Mouse (Mus musculus) intestine, embryonic 16.5 days (tissue): ENCODE measurements around the gene Atp2b1. TPM values are rescaled to one million over a fixed set of nuclear protein-coding genes. Genes with fewer than 3 reads are reported as not detected.

Source experiments
- ATAC-seq: fragments of 200-750 bp; cut with Nextera tagmentation; 2 replicates; pipeline ENCODE4 v1.8.0; 2017; ENCODE audit warnings: moderate TSS enrichment, moderate library complexity
- H3K27ac ChIP-seq: fragments of 300-500 bp; sonication (generic); 2 replicates; pipeline ENCODE4 v1.5.1; 2014; ENCODE audit warnings: mild to moderate bottlenecking, low read length
- H3K27me3 ChIP-seq: fragments of 300-500 bp; sonication (generic); replicated peaks from 2 replicates; pipeline ENCODE4 v1.6.1; 2014; ENCODE audit warnings: low read length, control low read depth, mixed read lengths; ENCODE audit not compliant: control insufficient read depth, insufficient read depth
- H3K36me3 ChIP-seq: fragments of 300-500 bp; sonication (generic); 2 replicates; pipeline ENCODE4 v1.6.1; 2014; ENCODE audit warnings: low read length, control low read depth; ENCODE audit not compliant: control insufficient read depth, insufficient read depth
- H3K4me1 ChIP-seq: fragments of 300-500 bp; sonication (generic); 2 replicates; pipeline ENCODE4 v1.6.1; 2014; ENCODE audit warnings: low read length, control low read depth, mixed read lengths; ENCODE audit not compliant: control insufficient read depth, insufficient read depth
- H3K4me2 ChIP-seq: fragments of 300-500 bp; sonication (generic); 2 replicates; pipeline ENCODE4 v1.6.1; 2014; ENCODE audit warnings: low read depth, low read length, control low read depth
- H3K4me3 ChIP-seq: fragments of 300-500 bp; sonication (generic); 2 replicates; pipeline ENCODE4 v1.5.1; 2014; ENCODE audit warnings: mild to moderate bottlenecking, low read length
- H3K9ac ChIP-seq: fragments of 300-500 bp; sonication (generic); 2 replicates; pipeline ENCODE4 v1.6.1; 2014; ENCODE audit warnings: low read depth, low read length
- H3K9me3 ChIP-seq: fragments of 300-500 bp; sonication (generic); 2 replicates; pipeline ENCODE4 v1.6.1; 2016; ENCODE audit warnings: low read length, control low read depth; ENCODE audit not compliant: control insufficient read depth
- WGBS: fragments of 180-500 bp; shearing (Covaris S2); extraction: QIAGEN DNeasy Blood & Tissue Kit; methylation state at CpG from one replicate; pipeline ENCODE4 v1.1.7; 2014; 5-methylcytosine and 5-hydroxymethylcytosine counted together
- polyA plus RNA-seq: library from polyadenylated mRNA; unstranded; fragments of >200 nt; fragmentation: Nextera tagmentation; extraction: Ambion mirVana; gene quantifications from 2 replicates; pipeline ENCODE4 v1.2.1, GENCODE M21; 2015

The Atp2b1 gene
- polyA plus RNA-seq, 1 experiment from 2014 or later: 149 TPM

- no peaks in the 10 kb centered on the region for H3K4me1 ChIP-seq
- H3K27me3 ChIP-seq: no peaks in the 10 kb centered on the region
- H3K4me3 ChIP-seq: no peak overlapping the region
- no peaks in the 10 kb centered on the region for H3K36me3 ChIP-seq
- H3K9ac ChIP-seq: no peak overlapping the region
- H3K4me2 ChIP-seq: no peak overlapping the region
- no peaks in the 10 kb centered on the region for H3K9me3 ChIP-seq
- WGBS: 77% methylated on average over 4 of the region's 4 CpGs
- ATAC-seq: no peak
- H3K27ac ChIP-seq: no peak overlapping the region
These were observed 25.9 kb downstream of the Atp2b1 start for GRCm38 (mm10) chr10:98940137-98940536.

DNA sequence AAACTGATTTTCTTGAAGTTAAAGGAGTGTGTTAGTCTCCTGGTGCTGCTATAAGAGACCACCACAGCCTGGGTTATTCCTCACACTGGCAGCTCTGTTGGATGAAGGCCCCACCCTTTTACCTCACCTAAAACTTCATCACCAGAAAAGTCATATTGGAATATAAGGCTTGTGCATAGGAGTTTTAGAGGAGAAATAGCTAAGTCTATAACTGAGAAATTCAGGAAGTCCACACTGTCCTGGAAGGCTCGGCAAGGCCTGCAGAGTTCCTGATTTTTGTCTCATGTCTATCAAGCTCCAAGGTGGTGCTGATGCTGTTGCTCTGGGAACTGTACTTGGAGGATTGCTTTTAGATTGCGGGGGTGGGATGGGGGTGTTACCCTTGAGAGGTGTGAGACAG lies 26.6 kb downstream of the Atp2b1 start:
- no peak for ATAC-seq
- no peaks in the 10 kb centered on the region for H3K9me3 ChIP-seq
- 80% methylated on average over 2 of the region's 2 CpGs for WGBS

DNA sequence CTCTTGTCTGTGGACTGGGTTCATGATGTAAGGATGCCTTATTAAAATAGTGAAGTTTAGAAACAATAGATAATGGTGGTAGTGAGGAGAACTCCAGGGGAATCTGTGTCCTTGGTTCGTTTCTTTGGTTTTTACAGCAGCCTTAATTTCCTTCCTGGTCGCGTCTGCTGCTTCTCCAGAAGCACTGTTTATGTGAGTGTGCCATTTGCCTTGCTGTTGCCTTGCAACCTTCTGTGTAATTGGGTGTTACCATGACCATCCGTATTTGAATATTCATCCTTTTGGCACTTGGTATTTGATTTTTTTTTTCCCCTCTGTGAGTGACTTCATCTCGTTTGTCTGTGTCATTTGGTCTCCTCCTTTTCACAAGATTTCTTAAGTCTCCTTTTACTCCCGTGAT lies 27.8 kb downstream of the Atp2b1 start:
- H3K4me1 ChIP-seq: 0 out of 2 replicates have a peak, but pooled peaks cover under 1% of the 10 kb centered on the region
- H3K27me3 ChIP-seq: no peaks in the 10 kb centered on the region
- H3K9ac ChIP-seq: no peak overlapping the region
- no peak overlapping the region for H3K4me3 ChIP-seq
- H3K27ac ChIP-seq: no peak overlapping the region
- no peak for ATAC-seq
- no peak overlapping the region for H3K4me2 ChIP-seq
- no peaks in the 10 kb centered on the region for H3K9me3 ChIP-seq
- no peaks in the 10 kb centered on the region for H3K36me3 ChIP-seq
- 62% methylated on average over 6 of the region's 6 CpGs for WGBS

More for the DNA sequence above, 26.6 kb downstream of the Atp2b1 start:
- H3K27ac ChIP-seq: no peak overlapping the region
- no peak overlapping the region for H3K9ac ChIP-seq
- no peak overlapping the region for H3K4me3 ChIP-seq
- no peaks in the 10 kb centered on the region for H3K27me3 ChIP-seq
- no peaks in the 10 kb centered on the region for H3K4me1 ChIP-seq
- H3K36me3 ChIP-seq: no peaks in the 10 kb centered on the region
- no peak overlapping the region for H3K4me2 ChIP-seq

- H3K27me3 ChIP-seq: no peaks in the 10 kb centered on the region
- WGBS: 77% methylated on average over 8 of the region's 8 CpGs
- no peaks in the 10 kb centered on the region for H3K9me3 ChIP-seq
- H3K9ac ChIP-seq: no peak overlapping the region
- ATAC-seq: no peak
- no peak overlapping the region for H3K4me2 ChIP-seq
- no peak overlapping the region for H3K4me3 ChIP-seq
- H3K36me3 ChIP-seq: no peaks in the 10 kb centered on the region
- H3K4me1 ChIP-seq: peaks cover 2% of the 10 kb centered on the region; the same call in 1 of the 2 replicates
- no peak overlapping the region for H3K27ac ChIP-seq
These were observed 28.8 kb downstream of the Atp2b1 start for GRCm38 (mm10) chr10:98942999-98943398.

- H3K9ac ChIP-seq: no peak overlapping the region
- H3K4me2 ChIP-seq: no peak overlapping the region
- H3K27me3 ChIP-seq: no peaks in the 10 kb centered on the region
- H3K36me3 ChIP-seq: no peaks in the 10 kb centered on the region
- H3K9me3 ChIP-seq: no peaks in the 10 kb centered on the region
- no peak overlapping the region for H3K27ac ChIP-seq
- ATAC-seq: no peak
- 89% methylated on average over 8 of the region's 8 CpGs for WGBS
- H3K4me1 ChIP-seq: peaks cover 4% of the 10 kb centered on the region; the same call in 1 of the 2 replicates
- no peak overlapping the region for H3K4me3 ChIP-seq
These were observed 29.7 kb downstream of the Atp2b1 start for GRCm38 (mm10) chr10:98943894-98944293.

GRCm38 (mm10) chr10:98946031-98946791 lies 32.0 kb downstream of the Atp2b1 start:
- H3K9me3 ChIP-seq: no peaks in the 10 kb centered on the region
- peaks cover 10% of the 10 kb centered on the region; the same call in 1 of the 2 replicates for H3K4me1 ChIP-seq
- H3K4me2 ChIP-seq: no peak overlapping the region
- H3K27ac ChIP-seq: no peak overlapping the region
- no peak overlapping the region for H3K9ac ChIP-seq
- ATAC-seq: no peak
- no peaks in the 10 kb centered on the region for H3K36me3 ChIP-seq
- H3K27me3 ChIP-seq: no peaks in the 10 kb centered on the region
- no peak overlapping the region for H3K4me3 ChIP-seq
- 65% methylated on average over 9 of the region's 9 CpGs for WGBS

- Histone ChIP-seq H3K4me2 (no peak overlapping the region), H3K27ac (no peak overlapping the region), H3K9me3 (no peaks in the 10 kb centered on the region), H3K27me3 (no peaks in the 10 kb centered on the region), H3K9ac (no peak overlapping the region), H3K4me1 (peaks cover 10% of the 10 kb centered on the region), H3K4me3 (no peak overlapping the region), H3K36me3 (no peaks in the 10 kb centered on the region)
- WGBS: 43% methylated on average over 2 of the region's 2 CpGs
- no peak for ATAC-seq
These were observed 33.0 kb downstream of the Atp2b1 start for GRCm38 (mm10) chr10:98947206-98947605.

DNA sequence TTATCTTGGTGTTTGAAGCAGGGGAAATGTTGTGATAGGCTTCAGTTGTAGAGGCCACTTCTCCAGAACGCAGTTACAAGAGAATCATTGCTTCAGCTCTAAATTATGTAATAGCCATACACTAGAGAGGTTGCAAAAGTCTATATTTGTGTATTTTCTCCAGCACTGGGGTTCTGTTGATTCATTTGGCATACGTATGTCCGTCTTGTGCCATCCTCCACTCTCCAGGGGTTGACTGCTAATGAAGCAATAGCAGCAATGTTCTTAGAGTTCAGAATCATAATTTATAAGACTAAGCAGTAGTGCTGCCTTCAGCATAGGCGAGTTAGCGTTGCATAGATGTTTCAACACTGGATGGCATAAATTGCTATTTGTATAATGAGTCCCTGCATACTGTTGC lies 33.9 kb downstream of the Atp2b1 start:
- WGBS: 81% methylated on average over 5 of the region's 5 CpGs

GRCm38 (mm10) chr10:98949750-98950149 lies 35.5 kb downstream of the Atp2b1 start:
- Histone ChIP-seq H3K27ac (no peak overlapping the region), H3K4me1 (peaks cover 10% of the 10 kb centered on the region), H3K36me3 (no peaks in the 10 kb centered on the region), H3K4me2 (no peak overlapping the region), H3K27me3 (no peaks in the 10 kb centered on the region), H3K4me3 (no peak overlapping the region), H3K9me3 (no peaks in the 10 kb centered on the region), H3K9ac (no peak overlapping the region)
- 48% methylated on average over 1 of the region's 1 CpGs for WGBS
- ATAC-seq: no peak

More for the DNA sequence above, 33.9 kb downstream of the Atp2b1 start:
- no peak overlapping the region for H3K9ac ChIP-seq
- H3K4me2 ChIP-seq: no peak overlapping the region
- H3K4me3 ChIP-seq: no peak overlapping the region
- no peaks in the 10 kb centered on the region for H3K9me3 ChIP-seq
- no peaks in the 10 kb centered on the region for H3K27me3 ChIP-seq
- no peaks in the 10 kb centered on the region for H3K36me3 ChIP-seq
- peaks cover 10% of the 10 kb centered on the region for H3K4me1 ChIP-seq
- ATAC-seq: no peak
- no peak overlapping the region for H3K27ac ChIP-seq
